Mouse (Mus musculus) forelimb bud, embryonic 11.5 days (tissue): ENCODE data around the gene Sec14l1.

ENCODE experiments used
- DNase-seq: peaks from one replicate; pipeline ENCODE4 v3.0.0-alpha.2; 2012; ENCODE audit warnings: low read depth, low spot score

Sec14l1 gene

GRCm38 (mm10) chr11:117107837-117108236 lies 7.1 kb upstream of the Sec14l1 start:
- no peak for DNase-seq

- DNase-seq, result no peak
Observed at GRCm38 (mm10) chr11:117108595-117108994, 6.4 kb upstream of the Sec14l1 start.

- no peak for DNase-seq
Observed at GRCm38 (mm10) chr11:117109179-117109954, 5.6 kb upstream of the Sec14l1 start.

GRCm38 (mm10) chr11:117111967-117112648 lies 2.9 kb upstream of the Sec14l1 start:
- DNase-seq, result no peak

- no peak for DNase-seq
Observed at GRCm38 (mm10) chr11:117112649-117113051, 2.3 kb upstream of the Sec14l1 start.

- no peak for DNase-seq
Observed at GRCm38 (mm10) chr11:117113377-117113776, 1.6 kb upstream of the Sec14l1 start.

- no peak for DNase-seq
Observed at GRCm38 (mm10) chr11:117114231-117114591, 757 bp upstream of the Sec14l1 start.

- DNase-seq, result no peak
Observed at GRCm38 (mm10) chr11:117115346-117116219, 615 bp downstream of the Sec14l1 start.

GRCm38 (mm10) chr11:117116350-117117303 lies 1.7 kb downstream of the Sec14l1 start:
- DNase-seq, result no peak

GRCm38 (mm10) chr11:117117321-117117720 lies 2.4 kb downstream of the Sec14l1 start:
- DNase-seq, result no peak

GRCm38 (mm10) chr11:117117791-117118190 lies 2.8 kb downstream of the Sec14l1 start:
- DNase-seq, result no peak

GRCm38 (mm10) chr11:117118248-117118647 lies 3.3 kb downstream of the Sec14l1 start:
- no peak for DNase-seq

- DNase-seq, result no peak
Observed at GRCm38 (mm10) chr11:117118721-117119321, 3.9 kb downstream of the Sec14l1 start.

GRCm38 (mm10) chr11:117119723-117120122 lies 4.8 kb downstream of the Sec14l1 start:
- DNase-seq, result no peak

GRCm38 (mm10) chr11:117120285-117121163 lies 5.6 kb downstream of the Sec14l1 start:
- DNase-seq, result no peak

GRCm38 (mm10) chr11:117121164-117121535 lies 6.2 kb downstream of the Sec14l1 start:
- DNase-seq, result no peak

- DNase-seq, result no peak
Observed at GRCm38 (mm10) chr11:117121954-117122353, 7.0 kb downstream of the Sec14l1 start.

GRCm38 (mm10) chr11:117123418-117124085 lies 8.6 kb downstream of the Sec14l1 start:
- DNase-seq, result no peak

GRCm38 (mm10) chr11:117124539-117124938 lies 9.6 kb downstream of the Sec14l1 start:
- DNase-seq, result no peak
